Comparison of ENCODE assay signal across 21 mouse cellular contexts in the genomic region with DNA sequence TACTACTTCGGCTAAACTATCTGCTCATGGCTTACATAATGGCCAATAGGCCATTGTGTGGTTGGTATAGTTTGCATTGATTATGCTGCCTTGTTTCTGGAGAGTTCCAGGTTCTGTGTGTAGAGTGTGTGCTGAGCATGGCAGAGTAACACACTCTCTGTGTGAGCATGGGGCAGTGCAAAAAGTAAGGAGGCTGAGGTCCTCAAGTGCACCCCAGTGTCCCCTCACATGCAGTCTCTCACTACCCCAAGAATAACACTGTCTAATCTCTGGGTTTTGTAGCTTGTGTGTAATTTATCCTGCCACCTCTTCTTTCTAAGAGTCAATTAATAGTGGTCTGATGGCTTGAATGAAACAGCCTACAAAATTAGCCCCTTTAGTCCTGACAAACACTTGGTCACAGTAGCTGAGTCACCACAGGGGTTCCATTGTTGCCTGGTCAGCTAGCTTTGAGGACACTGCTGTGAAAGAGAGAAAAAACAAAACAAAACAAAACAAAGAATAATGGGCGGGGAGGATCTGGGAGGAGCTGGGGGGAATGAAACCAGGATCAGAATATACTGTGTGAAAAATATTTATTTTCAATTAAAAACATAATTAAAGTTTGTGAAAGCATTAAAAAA. TPM values are rescaled to one million over a fixed set of nuclear protein-coding genes. Genes with fewer than 3 reads are reported as not detected.
DNase-seq lines count a peak whose midpoint lies in the region; ATAC-seq and TF ChIP-seq lines count a peak whose summit lies in the region.
"Had no signal": no experiment of that assay in that cellular context is flagged by ENCODE, and none has a peak within 500 bp of the region (broad histone marks: within the 10 kb centered on the region; RNA-seq: fewer than 3 reads in every experiment).

No protein-coding gene starts in this region.

- no peak overlapping the region for H3K4me2 ChIP-seq in hindbrain, postnatal 0 days (ENCODE audit: low read depth, low read length)
- no peak overlapping the region for H3K4me2 ChIP-seq in forebrain, embryonic 16.5 days (ENCODE audit: low read length)
- H3K4me2 ChIP-seq: heart, embryonic 12.5 days; intestine, embryonic 15.5 days; liver, embryonic 15.5 days had no signal

- H3K4me1 ChIP-seq in hindbrain, embryonic 10.5 days (replicated peaks): peaks cover 19% of the 10 kb centered on the region
- no peaks in the 10 kb centered on the region; the same call in 1 of the 2 replicates for H3K4me1 ChIP-seq in hindbrain, postnatal 0 days (ENCODE audit: insufficient read depth, low read length)
- H3K4me1 ChIP-seq in forebrain, embryonic 16.5 days (replicated peaks; ENCODE audit: control insufficient read depth, insufficient read depth, low read length): peaks cover 8% of the 10 kb centered on the region; the same call in 1 of the 2 replicates
- H3K4me1 ChIP-seq: heart, embryonic 12.5 days; intestine, embryonic 15.5 days; liver, embryonic 15.5 days had no signal

- H3K9ac ChIP-seq in hindbrain, postnatal 0 days (replicated peaks; ENCODE audit: low read length): no peak overlapping the region
- no peak overlapping the region for H3K9ac ChIP-seq in forebrain, embryonic 16.5 days (replicated peaks; ENCODE audit: low read depth, low read length)
- H3K9ac ChIP-seq: heart, embryonic 12.5 days; intestine, embryonic 15.5 days; liver, embryonic 15.5 days had no signal

- no peak overlapping the region for H3K27ac ChIP-seq in hindbrain, embryonic 10.5 days
- H3K27ac ChIP-seq in hindbrain, postnatal 0 days: no peak overlapping the region
- H3K27ac ChIP-seq in forebrain, embryonic 16.5 days (ENCODE audit: low read length): no peak overlapping the region
- H3K27ac ChIP-seq in gastrocnemius, adult 2 months: no peak overlapping the region
- H3K27ac ChIP-seq: embryonic facial prominence, embryonic 10.5 days; intestine, embryonic 15.5 days; liver, embryonic 15.5 days had no signal

- ATAC-seq in hindbrain, postnatal 0 days: no peak
- ATAC-seq in forebrain, embryonic 16.5 days: 0 out of 2 replicates have a peak, but pooled peaks have one; percentile 29
- ATAC-seq: intestine, embryonic 15.5 days; lung, postnatal 0 days; Patski had no signal

- TF ChIP-seq POLR2A in brain, embryonic 14.5 days (IDR thresholded peaks at IDR 0.05; ENCODE audit: borderline replicate concordance, extremely low read depth, insufficient read depth, insufficient read length, poor library complexity, severe bottlenecking): no peak

- TF ChIP-seq CTCF in hindbrain, postnatal 0 days (IDR thresholded peaks at IDR 0.05; ENCODE audit: low read depth): no peak
- TF ChIP-seq CTCF in brain, embryonic 14.5 days (IDR thresholded peaks at IDR 0.05; ENCODE audit: borderline replicate concordance, extremely low read depth, insufficient read depth, insufficient read length): no peak
- no peak for TF ChIP-seq CTCF in gastrocnemius, adult 2 months (IDR thresholded peaks at IDR 0.05)

- peak; percentile 36 for DNase-seq in hindbrain, embryonic 10.5 days (ENCODE audit: low spot score)
- DNase-seq in hindbrain, postnatal 0 days (ENCODE audit: low spot score): no peak
- DNase-seq in ES-CJ7 (ENCODE audit: low read depth, low spot score): peak; percentile 14
- DNase-seq in brain, embryonic 14.5 days (ENCODE audit: low read depth): peak; percentile 58
- no peak for DNase-seq in layer of hippocampus, postnatal 14 days (ENCODE audit: low spot score in 2 of 2)
- DNase-seq in gastrocnemius, adult 2 months: no peak
- DNase-seq in left cerebral cortex, adult 18-20 months (ENCODE audit: low spot score in 2 of 2): no peak
- DNase-seq: adrenal gland, postnatal 36 days; cerebellum, adult 9-11 months; heart, postnatal 4 days; kidney, postnatal 4 days; thymus, adult 18-20 months had no signal

- 40% methylated on average over 2 of the region's 2 CpGs for WGBS in hindbrain, embryonic 10.5 days
- 27% methylated on average over 2 of the region's 2 CpGs for WGBS in hindbrain, postnatal 0 days
- WGBS in forebrain, embryonic 16.5 days: 21% methylated on average over 2 of the region's 2 CpGs

- intact Hi-C loops in gastrocnemius, adult 2 months (cut with DNase I): no loop called here

- H3K27me3 ChIP-seq in hindbrain, embryonic 10.5 days (ENCODE audit: insufficient read depth, poor library complexity, severe bottlenecking): peaks cover 20% of the 10 kb centered on the region; the same call in 1 of the 2 replicates
- no peaks in the 10 kb centered on the region for H3K27me3 ChIP-seq in hindbrain, postnatal 0 days (ENCODE audit: insufficient read depth, low read length)
- no peaks in the 10 kb centered on the region for H3K27me3 ChIP-seq in forebrain, embryonic 16.5 days (replicated peaks; ENCODE audit: control insufficient read depth, insufficient read depth, low read length)
- H3K27me3 ChIP-seq: heart, embryonic 12.5 days; intestine, embryonic 15.5 days; liver, embryonic 15.5 days; Patski had no signal

- H3K36me3 ChIP-seq in hindbrain, embryonic 10.5 days: no peaks in the 10 kb centered on the region
- H3K36me3 ChIP-seq in hindbrain, postnatal 0 days (ENCODE audit: insufficient read depth, low read length): no peaks in the 10 kb centered on the region
- no peaks in the 10 kb centered on the region for H3K36me3 ChIP-seq in forebrain, embryonic 16.5 days (ENCODE audit: control insufficient read depth, insufficient read depth)
- H3K36me3 ChIP-seq: embryonic facial prominence, embryonic 10.5 days; heart, embryonic 12.5 days; intestine, embryonic 15.5 days; liver, embryonic 15.5 days had no signal

- H3K9me3 ChIP-seq in hindbrain, embryonic 10.5 days: no peaks in the 10 kb centered on the region
- H3K9me3 ChIP-seq in hindbrain, postnatal 0 days (ENCODE audit: low read length): no peaks in the 10 kb centered on the region
- no peaks in the 10 kb centered on the region for H3K9me3 ChIP-seq in forebrain, embryonic 16.5 days (ENCODE audit: control insufficient read depth, low read length)
- H3K9me3 ChIP-seq: embryonic facial prominence, embryonic 10.5 days; heart, embryonic 12.5 days; intestine, embryonic 15.5 days; liver, embryonic 15.5 days had no signal

- H3K4me3 ChIP-seq in hindbrain, embryonic 10.5 days: no peak overlapping the region
- no peak overlapping the region for H3K4me3 ChIP-seq in hindbrain, postnatal 0 days (ENCODE audit: low read length)
- no peak overlapping the region for H3K4me3 ChIP-seq in forebrain, embryonic 16.5 days (replicated peaks; ENCODE audit: low read length)
- H3K4me3 ChIP-seq in gastrocnemius, adult 2 months: no peak overlapping the region
- H3K4me3 ChIP-seq: embryonic facial prominence, embryonic 10.5 days; erythroblast, embryonic 14.5 days; heart, embryonic 12.5 days; intestine, embryonic 15.5 days; liver, embryonic 15.5 days; myocyte had no signal

RNA-seq across cellular contexts. Expression of gene Slc36a4, which starts 36.6 kb away (rescaled TPM):
- 11.3 and 12.4 TPM in 2 replicates for polyA plus RNA-seq in hindbrain, embryonic 10.5 days (2016; fragmentation: Nextera tagmentation; extraction: Ambion mirVana)
- 43.6 and 47.4 TPM in 2 replicates for total RNA-seq in hindbrain, postnatal 0 days (2014; rRNA removed)
- 23.7 and 26.7 TPM in 2 replicates for polyA plus RNA-seq in hindbrain, postnatal 0 days (2015; fragmentation: Nextera tagmentation; extraction: Ambion mirVana)
- polyA plus RNA-seq in brain, embryonic 14.5 days (2012; rRNA removed): 27.4 and 29.7 TPM in 2 replicates
- 31.7 and 33.1 TPM in 2 replicates for polyA plus RNA-seq in forebrain, embryonic 16.5 days (2015; fragmentation: Nextera tagmentation; extraction: Ambion mirVana)
- total RNA-seq in layer of hippocampus, postnatal 14 days (2021): 10 to 100 TPM; 49.0 to 55.1 TPM
- total RNA-seq in gastrocnemius, adult 2 months (2021): 1 to 10 TPM; 2.2 to 3.0 TPM
- total RNA-seq in left cerebral cortex, adult 18-20 months (2021): 10 to 100 TPM; 48.9 to 49.5 TPM

Comparison
In these comparisons a context has a peak if more than half of its experiments do, and no peak if none do; other contexts are left out.
1. DNase-seq: peak in hindbrain, embryonic 10.5 days (single experiment), ES-CJ7 (single experiment) and brain, embryonic 14.5 days (single experiment); none in hindbrain, postnatal 0 days (single experiment), layer of hippocampus, postnatal 14 days (0 of 2), gastrocnemius, adult 2 months (single experiment) and left cerebral cortex, adult 18-20 months (0 of 2).
2. RNA of gene Slc36a4, which starts 36.6 kb away (total RNA-seq): 49.0 to 55.1 TPM in layer of hippocampus, postnatal 14 days, 48.9 to 49.5 TPM in left cerebral cortex, adult 18-20 months and 43.6 to 47.4 TPM in hindbrain, postnatal 0 days; 2.2 to 3.0 TPM in gastrocnemius, adult 2 months; every median in the first group is over 10 times any median in the second.